Mouse (Mus musculus) heart, adult 8-10 months (tissue): ENCODE measurements around the gene Pnma5. TPM values are rescaled to one million over a fixed set of nuclear protein-coding genes. Genes with fewer than 3 reads are reported as not detected.
A peak's percentile ranks its signal among the peaks of the same experiment; 100 is the strongest.
"Not testable (repeated sequence)": the region's sequence is repeated elsewhere in the genome, so short reads cannot be mapped to it uniquely, and the experiment has no call there.

Source experiments
- DNase-seq: peaks from one replicate; pipeline ENCODE4 v3.0.0; 2022; ENCODE audit warnings: low spot score
- total RNA-seq, 4 experiments: library from RNA; stranded (reverse); gene quantifications; 2 replicates each; pipeline ENCODE4 v1.2.4; 2022

Pnma5 gene
- not detected for total RNA-seq

DNA sequence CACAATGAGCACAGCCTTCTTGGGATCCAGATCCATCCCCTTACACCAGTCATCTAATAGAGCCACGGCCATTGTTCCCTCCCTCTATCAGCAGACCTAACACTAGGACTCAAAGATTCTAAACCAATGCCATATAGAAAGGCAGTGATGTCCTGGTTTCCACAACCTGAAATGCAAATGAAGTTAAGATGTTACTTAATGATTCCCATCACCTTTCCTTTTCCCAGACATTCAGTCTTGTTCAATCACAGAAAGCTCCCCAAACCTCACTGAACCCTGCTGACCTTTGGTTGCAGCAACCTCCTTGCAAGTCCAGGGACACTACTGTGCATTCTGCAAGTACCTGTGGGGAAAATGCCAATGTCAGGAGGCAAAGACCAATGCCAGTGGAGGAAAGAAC lies at the start of gene Pnma5:
Gene Pnma5, minus strand, starts transcription at position 101 of the 400 bp plus-strand sequence.
- no peak for DNase-seq

DNA sequence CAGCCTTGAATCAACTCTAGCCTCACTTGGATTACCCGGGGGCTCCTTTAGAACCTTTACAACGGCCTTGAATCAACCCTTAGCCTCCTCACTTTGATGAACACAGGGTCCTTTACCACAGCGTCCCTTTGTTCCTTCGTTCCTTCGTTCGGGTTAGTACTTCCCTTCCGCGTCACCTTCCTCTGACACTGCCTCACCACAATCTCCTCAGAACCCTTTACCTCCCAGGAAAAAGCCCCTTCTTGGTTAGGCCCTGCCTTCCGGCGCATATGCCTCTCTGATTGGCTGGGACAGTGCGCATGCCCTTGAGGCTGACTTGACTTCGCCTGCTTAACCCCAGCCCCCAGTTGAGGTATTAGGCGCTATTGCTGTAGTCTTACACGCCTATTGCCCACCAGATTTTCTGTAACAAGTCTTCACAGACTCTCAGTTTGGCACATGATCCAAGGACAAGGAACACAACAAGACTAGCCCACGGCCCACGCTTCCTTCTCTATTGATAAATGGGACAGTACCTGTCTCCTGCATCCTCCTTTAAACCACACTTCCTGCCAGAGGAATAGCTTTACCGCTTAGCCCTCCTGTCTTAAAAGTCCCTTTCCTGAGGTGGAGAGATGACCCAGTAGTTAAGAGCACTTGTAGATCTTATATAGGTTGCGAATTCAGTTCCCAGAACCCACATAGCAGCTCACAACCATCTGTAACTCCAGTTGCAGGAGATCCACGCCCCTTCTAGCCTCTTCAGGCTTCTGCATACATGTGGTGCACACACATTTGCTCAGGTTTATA lies 45.6 kb upstream of the Pnma5 start, which contains the start of gene Xlr4a:
Gene Xlr4a, minus strand, starts transcription at position 212 of the 789 bp plus-strand sequence.
- DNase-seq = not testable (repeated sequence)

- not testable (repeated sequence) for DNase-seq
Measured at GRCm38 (mm10) chrX:73066765-73067312, 29.9 kb upstream of the Pnma5 start.

- DNase-seq = no peak
Measured at GRCm38 (mm10) chrX:73064415-73064793, 27.5 kb upstream of the Pnma5 start, which contains the start of gene Pnma3. Gene Pnma3 (plus strand): TSS chrX:73064787.

GRCm38 (mm10) chrX:73063512-73064414 lies 26.9 kb upstream of the Pnma5 start:
- DNase-seq = no peak

DNA sequence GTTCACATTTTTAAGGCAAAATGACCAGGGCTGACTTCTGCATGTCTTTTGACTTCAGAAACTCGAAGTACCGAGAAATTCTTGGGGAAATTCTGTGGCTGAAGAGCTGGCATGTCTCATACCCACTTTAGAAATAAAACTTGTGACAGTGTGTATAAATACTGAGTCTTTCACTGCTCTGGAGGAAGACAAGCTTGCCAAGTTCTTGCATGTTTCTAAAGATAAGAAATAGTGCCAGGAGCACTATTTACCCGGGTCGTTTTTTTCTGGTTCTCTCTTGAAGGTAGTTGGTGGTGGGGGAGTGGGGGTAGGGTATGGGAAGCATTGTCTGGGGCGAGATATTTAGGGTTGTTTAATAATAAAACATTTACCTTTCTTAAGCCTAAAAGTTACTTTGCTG lies 25.4 kb upstream of the Pnma5 start:
- DNase-seq = no peak

DNA sequence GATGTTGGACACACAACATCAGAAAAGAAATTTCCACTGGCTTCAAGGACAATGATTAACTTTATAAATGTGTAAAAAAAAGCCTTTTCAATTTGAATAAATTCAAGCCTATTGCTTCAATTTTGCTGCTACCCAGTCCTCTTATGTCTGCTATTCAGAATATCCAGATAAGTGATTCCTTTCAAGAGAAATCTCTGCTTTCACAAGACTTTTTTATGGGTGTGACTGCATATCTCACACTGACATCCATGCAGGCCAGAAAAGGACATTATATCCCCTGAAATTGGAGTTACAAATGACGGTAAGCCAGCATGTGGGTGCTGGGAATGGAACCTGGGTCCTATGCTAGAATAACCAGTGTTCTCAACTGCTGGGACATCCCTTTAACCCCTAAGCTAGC lies 24.6 kb upstream of the Pnma5 start:
- no peak for DNase-seq

DNA sequence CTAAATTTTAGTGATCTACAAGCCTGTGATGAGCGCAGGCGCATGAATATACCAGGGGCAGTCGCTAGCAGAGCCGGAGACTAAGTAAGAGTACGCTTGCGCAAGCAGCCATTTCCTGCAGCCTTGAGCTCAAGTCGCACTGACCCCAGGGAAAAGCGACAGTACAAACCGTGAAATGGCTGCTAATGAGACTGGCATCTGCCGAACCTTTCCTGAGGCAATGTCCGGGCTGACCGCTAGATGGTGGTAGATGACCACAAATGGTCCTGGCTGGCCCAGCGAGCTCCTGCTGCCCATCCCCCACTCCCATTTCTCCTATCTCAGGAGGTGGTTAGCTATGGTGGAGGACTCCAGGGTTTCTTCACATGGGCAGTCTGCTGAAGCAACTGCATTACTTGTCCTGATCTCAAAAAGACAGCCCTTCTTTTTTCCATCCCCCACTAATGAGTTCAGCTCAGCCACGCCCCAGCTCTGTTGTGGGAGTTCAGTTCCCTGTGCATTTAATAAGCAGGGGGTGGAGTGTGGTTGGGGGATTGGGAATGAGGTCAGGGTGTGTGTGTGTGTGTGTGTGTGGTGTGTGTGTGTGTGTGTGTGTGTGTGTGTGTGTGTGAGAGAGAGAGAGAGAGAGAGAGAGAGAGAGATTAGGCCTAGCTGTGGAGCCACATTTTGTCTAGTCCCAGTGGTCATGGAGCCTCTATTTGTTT lies 17.1 kb upstream of the Pnma5 start:
- DNase-seq = peak; percentile 93

GRCm38 (mm10) chrX:73039666-73040065 lies 2.8 kb upstream of the Pnma5 start:
- no peak for DNase-seq

DNA sequence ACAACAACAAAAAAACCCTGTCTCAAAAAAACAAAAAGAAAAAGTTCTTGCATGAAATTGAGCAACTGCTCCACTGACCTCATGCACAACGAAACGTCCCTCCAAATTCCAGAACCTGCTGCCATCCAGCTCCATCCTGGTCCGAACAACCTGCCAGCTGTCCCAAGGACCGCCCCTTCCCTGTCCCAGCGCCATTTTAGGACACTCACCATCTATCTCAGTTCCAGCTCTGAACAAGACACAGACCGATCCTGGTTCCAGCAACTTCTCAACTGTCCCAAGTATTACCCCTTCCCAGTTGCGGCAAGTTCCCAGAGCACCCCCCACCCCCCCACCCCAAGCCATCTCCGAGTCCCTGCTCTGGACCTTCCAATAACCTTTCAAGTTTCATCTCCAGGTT lies 1.9 kb upstream of the Pnma5 start:
- no peak for DNase-seq

- DNase-seq = no peak
Measured at GRCm38 (mm10) chrX:73012846-73013245, 24.1 kb downstream of the Pnma5 start.

- DNase-seq = peak; percentile 95
Measured at GRCm38 (mm10) chrX:73007597-73008479, 29.1 kb downstream of the Pnma5 start.

DNA sequence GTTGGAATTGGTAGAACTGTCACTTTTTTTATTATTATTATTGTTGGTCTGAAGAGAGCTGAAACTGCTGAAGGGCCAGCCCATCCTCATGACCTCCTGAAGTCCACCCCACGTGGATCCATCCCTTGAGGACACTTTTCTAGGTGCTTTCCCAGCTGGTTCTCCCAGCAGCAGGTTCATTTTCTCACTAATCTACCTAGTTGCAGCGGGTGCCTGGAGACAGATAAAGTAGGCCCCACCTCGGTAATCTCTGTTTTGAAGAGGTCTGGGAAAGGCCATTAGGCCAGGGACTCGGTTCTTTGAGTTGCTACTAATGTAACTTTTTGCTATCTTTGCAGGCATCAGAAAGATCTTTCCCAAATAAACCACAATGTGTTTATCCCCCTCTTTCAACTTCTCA lies 31.2 kb downstream of the Pnma5 start:
- DNase-seq = no peak

GRCm38 (mm10) chrX:73003110-73003509 lies 33.8 kb downstream of the Pnma5 start:
- DNase-seq = no peak

- DNase-seq = no peak
Measured at GRCm38 (mm10) chrX:72995542-72995941, 41.4 kb downstream of the Pnma5 start.

GRCm38 (mm10) chrX:72992291-72992919 lies 44.5 kb downstream of the Pnma5 start:
- DNase-seq = no peak

DNA sequence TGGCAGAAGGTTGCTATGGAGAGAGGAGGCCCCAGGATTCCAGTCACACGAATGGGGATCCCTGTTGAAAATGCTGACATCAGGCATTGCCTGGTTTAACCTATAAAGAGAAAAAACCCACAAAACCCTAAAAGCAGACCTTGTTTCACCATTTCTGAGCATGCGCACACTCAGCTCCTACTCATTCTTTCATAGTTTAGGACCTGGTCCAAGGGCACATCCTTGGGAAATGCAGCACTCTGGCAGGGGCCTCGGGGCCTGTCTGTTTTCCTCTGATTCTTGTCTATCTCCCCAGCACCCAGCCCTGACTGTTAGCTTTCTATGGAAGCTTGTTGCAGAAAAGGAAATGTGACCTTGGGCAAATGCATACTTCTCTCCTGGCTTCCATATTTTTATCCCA lies 46.3 kb downstream of the Pnma5 start:
- no peak for DNase-seq

- no peak for DNase-seq
Measured at GRCm38 (mm10) chrX:72988431-72988830, 48.5 kb downstream of the Pnma5 start.

GRCm38 (mm10) chrX:72987520-72987905 lies 49.4 kb downstream of the Pnma5 start:
- no peak for DNase-seq
